Mouse (Mus musculus): Measurements from ENCODE around the gene Unc79.

Gene Unc79

GRCm38 (mm10) chr12:103202592-103203544 lies 254.2 kb downstream of the Unc79 start:
- DNase-seq (ENCODE audit: low read depth, low spot score) = no peak

- DNase-seq (ENCODE audit: low read depth, low spot score) = no peak
Observed at GRCm38 (mm10) chr12:103205561-103205960, 256.9 kb downstream of the Unc79 start.

- DNase-seq (ENCODE audit: low read depth, low spot score) = no peak
Observed at GRCm38 (mm10) chr12:103209581-103209980, 260.9 kb downstream of the Unc79 start.

GRCm38 (mm10) chr12:103211078-103211477 lies 262.4 kb downstream of the Unc79 start:
- no peak for DNase-seq (ENCODE audit: low read depth, low spot score)

GRCm38 (mm10) chr12:103213591-103213990 lies 264.9 kb downstream of the Unc79 start:
- no peak for DNase-seq (ENCODE audit: low read depth, low spot score)

- DNase-seq (ENCODE audit: low read depth, low spot score) = no peak
Observed at GRCm38 (mm10) chr12:103214270-103214669, 265.6 kb downstream of the Unc79 start.

GRCm38 (mm10) chr12:103214797-103215196 lies 266.1 kb downstream of the Unc79 start:
- DNase-seq (ENCODE audit: low read depth, low spot score) = no peak

- no peak for DNase-seq (ENCODE audit: low read depth, low spot score)
Observed at GRCm38 (mm10) chr12:103215877-103216610, 267.4 kb downstream of the Unc79 start.

GRCm38 (mm10) chr12:103223671-103224070 lies 275.0 kb downstream of the Unc79 start:
- no peak for DNase-seq (ENCODE audit: low read depth, low spot score)

GRCm38 (mm10) chr12:103226121-103226520 lies 277.5 kb downstream of the Unc79 start:
- DNase-seq (ENCODE audit: low read depth, low spot score) = no peak

GRCm38 (mm10) chr12:103229058-103229457 lies 280.4 kb downstream of the Unc79 start:
- no peak for DNase-seq (ENCODE audit: low read depth, low spot score)

Data from A20 (cell line).